Mouse (Mus musculus): ENCODE measurements at regions not wholly inside any gene's neighbourhood (a gene's known extent, or its start where the extent isn't known, plus 50 kb on each side); places are given as distances from the start of the nearest gene placed in this dataset.

- no peak for DNase-seq (ENCODE audit: low spot score)
Measured at GRCm38 (mm10) chr7:117103035-117103434, 277.7 kb upstream of the Xylt1 start.

GRCm38 (mm10) chr7:117106691-117107191, 274.0 kb upstream of the Xylt1 start:
- DNase-seq (ENCODE audit: low spot score) = no peak

DNA sequence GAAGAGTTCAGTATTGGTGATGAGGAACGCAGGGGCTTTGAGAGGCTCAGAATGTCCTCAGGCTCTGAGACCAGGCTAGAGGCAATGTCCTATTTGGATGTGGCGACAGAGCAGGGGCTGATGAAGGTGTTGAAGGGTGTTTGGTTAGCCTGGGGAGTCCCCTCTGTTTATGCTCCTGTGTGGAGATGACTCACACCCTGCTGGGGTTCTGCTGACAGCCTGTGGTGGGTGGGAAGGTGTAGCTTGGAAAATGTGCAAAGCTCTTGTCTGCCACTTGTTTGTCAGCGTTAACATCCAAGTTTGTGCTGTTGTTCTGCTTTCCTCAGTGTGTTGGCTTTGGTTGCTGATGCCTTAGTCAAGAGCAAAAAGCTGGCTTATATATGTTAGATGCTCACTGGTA, 272.4 kb upstream of the Xylt1 start:
- DNase-seq (ENCODE audit: low spot score) = no peak

GRCm38 (mm10) chr7:117127728-117128127, 253.1 kb upstream of the Xylt1 start:
- no peak for DNase-seq (ENCODE audit: low spot score)

DNA sequence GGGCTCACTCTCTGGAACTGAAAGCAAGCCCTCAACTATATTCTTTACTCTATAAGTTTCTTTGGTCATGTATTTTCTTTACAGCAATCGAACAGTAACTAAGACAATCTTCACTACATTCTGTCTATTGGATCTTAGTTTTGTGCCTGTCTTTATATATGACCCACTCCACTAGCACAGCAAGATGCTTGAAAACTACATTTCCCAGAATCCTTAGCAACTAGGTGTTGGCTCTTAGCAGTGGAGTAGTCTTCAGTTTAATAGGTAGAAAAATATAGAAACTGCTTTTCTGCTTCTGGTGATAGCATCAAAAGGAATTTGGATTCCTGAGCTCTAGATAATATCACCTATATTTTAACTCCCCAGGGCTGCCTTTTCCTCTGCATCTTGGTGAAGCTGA, 245.9 kb upstream of the Xylt1 start:
- DNase-seq (ENCODE audit: low spot score) = no peak

DNA sequence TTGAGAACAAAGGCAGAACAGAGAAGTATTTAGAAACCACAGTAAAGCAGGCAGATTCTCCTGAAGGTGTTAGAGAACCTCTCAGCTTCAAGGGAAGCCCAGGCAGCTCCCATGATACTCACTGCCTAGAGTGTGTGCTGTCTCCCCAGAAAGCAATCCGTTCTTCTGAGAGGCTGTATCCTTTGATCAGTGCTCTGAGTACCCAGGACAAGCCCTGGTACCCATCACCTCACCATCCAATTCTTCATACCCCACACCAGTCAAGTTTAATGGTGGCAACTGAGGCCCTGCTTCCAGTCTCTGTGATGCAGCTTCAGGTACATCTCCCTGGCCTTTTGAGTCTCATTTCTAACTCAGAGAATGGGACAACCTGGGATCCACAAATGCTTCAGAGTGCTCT, 242.1 kb upstream of the Xylt1 start:
- no peak for DNase-seq (ENCODE audit: low spot score)

GRCm38 (mm10) chr7:117139245-117139970, 241.4 kb upstream of the Xylt1 start:
- no peak for DNase-seq (ENCODE audit: low spot score)

DNA sequence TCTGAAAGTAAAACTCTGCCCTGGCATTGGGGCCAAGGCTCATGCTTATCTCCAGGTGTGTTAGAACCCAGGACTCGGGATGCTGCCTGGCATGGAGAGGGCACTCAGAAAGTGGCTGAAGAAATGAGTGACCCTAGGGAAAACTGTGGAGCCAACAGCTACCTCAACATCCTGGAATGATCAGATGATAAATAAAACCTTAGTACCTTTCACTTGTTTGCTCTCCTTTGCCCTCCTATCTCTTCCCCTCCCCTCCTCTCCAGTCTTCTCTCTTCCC, 240.9 kb upstream of the Xylt1 start:
- no peak for DNase-seq (ENCODE audit: low spot score)

GRCm38 (mm10) chr7:117146809-117147208, 234.0 kb upstream of the Xylt1 start:
- no peak for DNase-seq (ENCODE audit: low spot score)

GRCm38 (mm10) chr7:117150355-117150754, 230.4 kb upstream of the Xylt1 start:
- no peak for DNase-seq (ENCODE audit: low spot score)

DNA sequence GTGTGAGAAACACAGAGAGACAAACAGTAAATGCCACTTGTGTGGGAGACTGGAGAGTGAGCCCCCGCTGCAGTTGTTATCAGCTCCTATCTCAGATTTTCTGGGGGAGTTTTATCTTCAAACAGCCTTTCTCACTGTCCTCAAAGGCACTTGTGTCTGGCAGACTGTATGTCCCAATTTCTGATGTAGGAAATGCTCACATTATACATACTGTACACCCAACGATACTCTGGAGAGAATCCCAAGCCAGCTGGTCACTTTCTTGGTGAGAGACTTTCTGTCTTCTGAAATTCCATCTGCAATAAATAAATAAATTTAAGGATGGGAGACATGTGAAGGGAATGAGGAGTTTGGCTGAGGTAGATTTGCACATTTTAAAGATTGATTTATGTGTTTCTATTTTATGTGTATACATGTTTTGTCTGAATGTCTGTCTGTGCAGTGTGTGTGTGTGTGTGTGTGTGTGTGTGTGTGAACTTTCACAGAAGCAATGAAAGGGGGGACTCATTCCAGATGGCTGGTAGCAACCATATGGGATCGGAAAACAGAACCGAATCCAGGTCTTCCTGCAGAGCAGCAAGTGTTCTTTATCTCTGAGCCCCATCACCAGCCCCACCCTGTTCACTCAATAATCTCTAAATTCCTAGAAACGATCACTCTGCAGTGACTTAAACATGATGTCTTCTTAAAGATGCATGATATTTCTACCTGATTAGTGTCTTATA, 226.8 kb upstream of the Xylt1 start:
- DNase-seq (ENCODE audit: low spot score) = no peak

- DNase-seq (ENCODE audit: low spot score) = no peak
Measured at GRCm38 (mm10) chr7:117161193-117161908, 219.4 kb upstream of the Xylt1 start.

- no peak for DNase-seq (ENCODE audit: low spot score)
Measured at GRCm38 (mm10) chr7:117174811-117175422, 205.9 kb upstream of the Xylt1 start.

- DNase-seq (ENCODE audit: low spot score) = no peak
Measured at GRCm38 (mm10) chr7:117184011-117184410, 196.8 kb upstream of the Xylt1 start.

GRCm38 (mm10) chr7:117185891-117186290, 194.9 kb upstream of the Xylt1 start:
- no peak for DNase-seq (ENCODE audit: low spot score)

DNA sequence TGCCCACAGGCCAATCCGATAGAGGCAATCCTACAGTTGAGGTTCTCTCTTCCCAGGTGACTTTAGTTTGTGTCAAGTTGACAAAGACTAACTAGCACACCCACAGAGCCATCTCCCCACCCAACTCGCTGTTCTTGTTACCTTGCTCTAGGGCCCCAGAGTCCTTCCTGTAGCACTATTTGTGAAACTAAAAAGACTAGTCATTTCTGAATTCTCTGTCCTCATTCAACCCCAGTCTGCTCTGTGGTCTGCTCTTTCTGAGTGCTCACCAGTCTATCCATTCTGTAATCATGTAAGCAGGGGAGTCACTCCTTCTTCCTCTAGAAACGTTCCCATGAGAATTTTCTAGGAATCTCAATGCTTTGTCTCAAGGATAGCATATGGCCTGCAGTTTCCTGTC, 184.2 kb upstream of the Xylt1 start:
- no peak for DNase-seq (ENCODE audit: low spot score)

GRCm38 (mm10) chr7:117226294-117226693, 154.5 kb upstream of the Xylt1 start:
- no peak for DNase-seq (ENCODE audit: low spot score)

DNA sequence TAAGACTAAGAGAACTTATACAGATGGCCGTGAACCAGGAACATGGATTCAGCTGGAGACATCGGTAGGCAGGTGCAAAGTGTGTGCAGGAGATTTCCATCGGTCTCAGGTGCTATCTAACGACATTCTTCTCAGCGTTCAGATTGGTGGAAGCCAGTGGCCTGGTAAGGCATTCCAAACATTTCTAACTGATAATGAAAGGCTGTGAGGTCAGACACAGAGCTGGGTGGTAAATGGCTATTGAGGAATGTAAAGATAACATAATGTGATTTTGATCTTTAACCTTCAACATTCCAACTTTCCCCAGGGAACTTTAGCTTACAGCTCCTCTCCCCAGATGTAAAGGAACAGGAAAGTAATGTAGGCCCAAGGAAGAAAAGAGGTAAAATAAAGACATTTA, 151.2 kb upstream of the Xylt1 start:
- no peak for DNase-seq (ENCODE audit: low spot score)

DNA sequence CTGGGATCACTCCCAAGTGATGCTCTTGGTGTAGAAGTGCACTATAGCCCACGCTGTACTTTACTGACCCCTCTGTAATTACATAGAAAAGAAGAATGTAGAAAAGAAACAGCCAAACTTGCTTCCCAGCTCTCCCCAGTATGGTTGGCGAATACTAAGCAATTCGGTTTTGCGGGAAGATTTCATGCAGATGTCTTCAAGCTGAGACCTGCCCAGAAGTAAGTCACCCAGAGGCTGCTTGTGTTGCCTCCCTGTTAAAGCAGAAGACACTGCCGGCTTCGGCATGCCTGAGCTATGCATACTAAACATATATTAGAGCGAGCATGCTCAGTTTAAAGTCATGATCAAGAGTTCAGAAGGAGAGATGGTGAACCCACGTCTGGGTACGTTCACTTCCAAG, 124.0 kb upstream of the Xylt1 start:
- no peak for DNase-seq (ENCODE audit: low spot score)

DNA sequence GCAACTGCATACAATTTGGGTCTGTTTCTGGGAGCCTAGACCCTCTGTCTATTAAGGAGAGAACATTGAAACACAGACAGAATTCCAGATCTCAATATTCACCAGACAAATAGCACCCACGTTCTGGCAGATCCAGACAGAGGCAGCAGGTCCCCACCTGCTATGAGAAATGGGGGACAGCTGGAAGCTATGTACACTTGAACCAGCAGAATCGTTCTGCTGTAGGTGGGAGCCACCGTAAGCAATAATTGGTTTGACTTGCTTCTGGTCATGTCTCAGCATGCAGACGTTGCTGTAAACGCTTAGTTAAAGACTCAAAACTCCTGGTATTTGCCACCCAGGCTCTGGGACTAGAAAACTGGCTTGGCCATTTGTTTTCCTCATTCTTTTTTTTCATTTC, 122.2 kb upstream of the Xylt1 start:
- no peak for DNase-seq (ENCODE audit: low spot score)

- DNase-seq (ENCODE audit: low spot score) = no peak
Measured at GRCm38 (mm10) chr7:117259151-117259550, 121.6 kb upstream of the Xylt1 start.

DNA sequence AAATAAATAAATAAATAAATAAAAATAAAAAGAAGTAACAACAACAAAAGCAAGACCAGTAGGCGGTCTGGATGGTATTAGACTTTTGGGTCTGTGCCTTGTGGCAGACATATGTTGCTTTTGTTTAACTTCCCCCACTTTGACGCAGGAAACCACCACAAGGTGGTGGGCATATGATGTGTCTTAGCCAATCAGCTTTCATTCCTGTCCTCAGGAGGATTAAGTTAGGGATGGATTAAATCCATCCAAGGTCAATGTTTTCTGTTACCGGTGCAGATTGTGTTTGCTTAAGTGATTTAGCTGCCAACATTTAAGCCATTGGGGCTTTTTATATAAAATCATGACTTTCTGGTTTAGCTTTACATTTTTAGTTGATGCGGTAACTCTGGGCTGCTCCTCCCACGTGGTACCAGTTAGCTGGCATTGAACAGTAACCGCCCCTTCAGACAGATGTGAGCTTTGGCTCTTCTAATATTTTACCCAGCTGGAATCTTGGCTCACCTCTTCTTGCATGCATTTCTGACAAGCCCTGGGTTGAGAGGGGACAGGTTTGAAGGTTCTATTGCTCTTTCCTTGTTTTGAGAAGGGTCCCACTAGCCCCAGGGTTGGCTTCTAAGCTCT, 121.0 kb upstream of the Xylt1 start:
- no peak for DNase-seq (ENCODE audit: low spot score)

All from ovary, adult 18-20 months (tissue).